Comparison of ENCODE assay signal across 9 mouse cellular contexts in genomic region chr1:92099502-92099901, GRCm38 (mm10).
DNase-seq lines count a peak whose midpoint lies in the region; ATAC-seq and TF ChIP-seq lines count a peak whose summit lies in the region.
"Had no signal": no experiment of that assay in that cellular context is flagged by ENCODE, and none has a peak within 500 bp of the region (broad histone marks: within the 10 kb centered on the region; RNA-seq: fewer than 3 reads in every experiment).

No protein-coding gene starts in this region.

- H3K4me1 ChIP-seq in lung, postnatal 0 days (ENCODE audit: insufficient read depth, low read depth, low read length): no peaks in the 10 kb centered on the region
- H3K4me1 ChIP-seq: neural tube, embryonic 12.5 days had no signal

- no peak for TF ChIP-seq CTCF in layer of hippocampus, adult 2 months (conservative IDR thresholded peaks at IDR 0.05)
- no peak for TF ChIP-seq CTCF in lung, postnatal 0 days (IDR thresholded peaks at IDR 0.05)

- 52% methylated on average over 4 of the region's 4 CpGs for WGBS in lung, postnatal 0 days

- H3K36me3 ChIP-seq in lung, postnatal 0 days (ENCODE audit: insufficient read depth, low read length): no peaks in the 10 kb centered on the region
- H3K36me3 ChIP-seq: neural tube, embryonic 12.5 days had no signal

- no peak overlapping the region for H3K9ac ChIP-seq in lung, postnatal 0 days (replicated peaks; ENCODE audit: low read depth)
- H3K9ac ChIP-seq: neural tube, embryonic 12.5 days had no signal

- no peak for TF ChIP-seq EP300 in lung, postnatal 0 days (IDR thresholded peaks at IDR 0.05)

- no peaks in the 10 kb centered on the region for H3K27me3 ChIP-seq in lung, postnatal 0 days (replicated peaks; ENCODE audit: insufficient read depth, low read length)
- H3K27me3 ChIP-seq: neural tube, embryonic 12.5 days had no signal

- H3K27ac ChIP-seq in layer of hippocampus, adult 2 months: peak overlapping the region; percentile 90
- no peak overlapping the region for H3K27ac ChIP-seq in lung, postnatal 0 days (ENCODE audit: low read length)
- H3K27ac ChIP-seq: neural tube, embryonic 12.5 days had no signal

- H3K4me2 ChIP-seq in lung, postnatal 0 days (replicated peaks; ENCODE audit: low read depth, low read length): no peak overlapping the region
- H3K4me2 ChIP-seq: neural tube, embryonic 12.5 days had no signal

- 0 out of 2 replicates have a peak, but pooled peaks have one; percentile 25 for ATAC-seq in common myeloid progenitor, adult 5-6 weeks (replicated peaks; ENCODE audit: low read depth, poor library complexity, severe bottlenecking)
- peak; percentile 56 for ATAC-seq in lung, postnatal 0 days
- ATAC-seq in frontal cortex, adult (ENCODE audit: low TSS enrichment): no peak

- no peak overlapping the region for H3K4me3 ChIP-seq in layer of hippocampus, adult 2 months
- no peak overlapping the region for H3K4me3 ChIP-seq in lung, postnatal 0 days (ENCODE audit: low read depth, low read length)
- H3K4me3 ChIP-seq: neural tube, embryonic 12.5 days had no signal

- DNase-seq in layer of hippocampus, adult 2 months (ENCODE audit: low spot score in 2 of 2): no peak
- no peak for DNase-seq in layer of hippocampus, adult 11-12 months (ENCODE audit: low spot score)
- peak; percentile 39 for DNase-seq in Muller cell, postnatal 12 days (ENCODE audit: inconsistent ontology term)
- DNase-seq in lung, postnatal 0 days (ENCODE audit: low spot score): peak; percentile 24
- DNase-seq in embryo, embryonic 10 days (ENCODE audit: low spot score): no peak
- no peak for DNase-seq in embryo, embryonic 10.5 days (ENCODE audit: low spot score)

- H3K9me3 ChIP-seq in lung, postnatal 0 days (ENCODE audit: low read length): no peaks in the 10 kb centered on the region
- H3K9me3 ChIP-seq: neural tube, embryonic 12.5 days had no signal

Comparison
In these comparisons a context has a peak if more than half of its experiments do, and no peak if none do; other contexts are left out.
1. DNase-seq: peak in Muller cell, postnatal 12 days (single experiment) and lung, postnatal 0 days (single experiment); none in layer of hippocampus, adult 2 months (0 of 2), layer of hippocampus, adult 11-12 months (single experiment), embryo, embryonic 10 days (single experiment) and embryo, embryonic 10.5 days (single experiment).